In the genomic region with DNA sequence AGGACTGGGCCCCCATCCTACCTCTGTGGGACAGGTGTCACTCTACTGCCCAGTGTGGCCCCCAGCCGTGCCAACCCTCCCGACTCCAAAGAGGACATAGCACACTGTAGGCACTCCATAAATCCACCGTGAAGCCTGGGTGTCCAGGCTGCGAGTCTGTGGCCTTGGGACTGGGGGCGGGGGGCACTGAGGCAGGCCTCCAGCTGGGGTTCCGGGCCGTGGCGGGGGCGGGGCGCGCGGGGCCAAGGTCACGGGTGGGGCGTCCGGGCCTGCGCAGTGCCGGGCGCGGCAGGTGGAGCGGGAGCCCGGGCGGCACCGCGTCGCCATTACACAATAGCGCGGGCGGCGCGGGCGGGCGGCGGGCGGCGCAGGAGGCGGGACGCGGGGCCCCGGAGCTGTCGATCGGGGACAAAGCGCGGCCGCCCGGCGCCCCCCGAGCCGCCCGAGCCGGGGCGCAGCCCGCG, we compare ENCODE assay signal across 8 mouse cellular contexts. TPM values are rescaled to one million over a fixed set of nuclear protein-coding genes. Genes with fewer than 3 reads are reported as not detected.
DNase-seq lines count a peak whose midpoint lies in the region; ATAC-seq and TF ChIP-seq lines count a peak whose summit lies in the region.

A gene (plus strand): TSS at position 326 of the 464 bp plus-strand sequence.

- in situ Hi-C loops in Patski (cut with MboI; ENCODE audit: low pct_unique_long_range_greater_than_20kb): loop anchor here (10.0 kb wide), 1 partner anchor 46 kb away; a partner anchor contains a TSS

- peak within 1 kb of the TSS; percentile 88 for H3K4me3 ChIP-seq in hindbrain, embryonic 13.5 days
- H3K4me3 ChIP-seq in left cerebral cortex, adult 2 months: peak within 1 kb of the TSS; percentile 84

- peaks cover 17% of the 10 kb centered on the region for H3K36me3 ChIP-seq in hindbrain, embryonic 13.5 days

- no peaks in the 10 kb centered on the region for H3K27me3 ChIP-seq in Patski
- H3K27me3 ChIP-seq in hindbrain, embryonic 13.5 days: peaks cover 13% of the 10 kb centered on the region

- POLR2A ChIA-PET in Patski (lab: Charles Lee): interaction anchor here (0.9 to 3.6 kb wide), 2 partner anchors 12 to 46 kb away, joined by 3 to 24 read pairs; no protein-coding TSS in a partner anchor

- peak within 1 kb of the TSS; percentile 96 for H3K4me2 ChIP-seq in hindbrain, embryonic 13.5 days

- peak within 1 kb of the TSS; percentile 94 for H3K27ac ChIP-seq in hindbrain, embryonic 13.5 days
- peak within 1 kb of the TSS; percentile 99 for H3K27ac ChIP-seq in left cerebral cortex, adult 2 months

- WGBS in hindbrain, embryonic 13.5 days: 0% methylated on average over 10 of the region's 53 CpGs

- H3K9me3 ChIP-seq in hindbrain, embryonic 13.5 days: no peaks in the 10 kb centered on the region

- H3K4me1 ChIP-seq in hindbrain, embryonic 13.5 days (replicated peaks): peaks cover 45% of the 10 kb centered on the region

- ATAC-seq in Patski: no peak
- ATAC-seq in hindbrain, embryonic 13.5 days (ENCODE audit: low FRiP score): peak; percentile 70

- intact Hi-C loops in left cerebral cortex, adult 2 months (cut with DNase I): no loop called here

- CTCF ChIA-PET in Patski (lab: Charles Lee): interaction anchor here (1.5 kb wide), 1 partner anchor 9 kb away, joined by 7 read pairs; no protein-coding TSS in a partner anchor

- no peak for TF ChIP-seq CTCF in Patski (IDR thresholded peaks at IDR 0.05)
- no peak; the same call in 1 of the 2 replicates for TF ChIP-seq CTCF in left cerebral cortex, adult 2 months (IDR thresholded peaks at IDR 0.05)

- peak within 1 kb of the TSS; percentile 99 for H3K9ac ChIP-seq in hindbrain, embryonic 13.5 days

- no peak for DNase-seq in Patski (ENCODE audit: low read depth, low spot score)
- DNase-seq in cerebellum, adult 9-10 months: peak; percentile 80
- peak; percentile 76 for DNase-seq in gastrocnemius, adult 18-20 months (ENCODE audit: low spot score)
- DNase-seq in left cerebral cortex, adult 2 months (ENCODE audit: extremely low spot score in 1 of 2, low spot score in 2 of 2): peak; percentile 82
- peak; percentile 86 to 90 for DNase-seq in lung, postnatal 4 days
- peak; percentile 76 for DNase-seq in right cerebral cortex, postnatal 14 days
- no peak for DNase-seq in c-Kit-positive CD71-positive TER-119-positive erythroid progenitor cells, embryonic 14.5 days (ENCODE audit: low spot score)

RNA-seq across cellular contexts. Expression of the gene that starts here (rescaled TPM):
- polyA plus RNA-seq in Patski (2021): 1,239 TPM
- 100 to 1,000 TPM; 947 to 962 TPM for total RNA-seq in gastrocnemius, adult 18-20 months (2021)
- 545 and 558 TPM in 2 replicates for polyA plus RNA-seq in hindbrain, embryonic 13.5 days (2015; fragmentation: Nextera tagmentation; extraction: Ambion mirVana)
- 100 to 1,000 TPM; 637 to 727 TPM for total RNA-seq in left cerebral cortex, adult 2 months (2021)

Comparison
In these comparisons a context has a peak if more than half of its experiments do, and no peak if none do; other contexts are left out.
1. DNase-seq: peak in cerebellum, adult 9-10 months (single experiment), gastrocnemius, adult 18-20 months (single experiment), left cerebral cortex, adult 2 months (2 of 2), lung, postnatal 4 days (2 of 2) and right cerebral cortex, postnatal 14 days (single experiment); none in Patski (single experiment) and c-Kit-positive CD71-positive TER-119-positive erythroid progenitor cells, embryonic 14.5 days (single experiment).